Mouse (Mus musculus): ENCODE data around the gene Vps52.

The Vps52 gene

DNA sequence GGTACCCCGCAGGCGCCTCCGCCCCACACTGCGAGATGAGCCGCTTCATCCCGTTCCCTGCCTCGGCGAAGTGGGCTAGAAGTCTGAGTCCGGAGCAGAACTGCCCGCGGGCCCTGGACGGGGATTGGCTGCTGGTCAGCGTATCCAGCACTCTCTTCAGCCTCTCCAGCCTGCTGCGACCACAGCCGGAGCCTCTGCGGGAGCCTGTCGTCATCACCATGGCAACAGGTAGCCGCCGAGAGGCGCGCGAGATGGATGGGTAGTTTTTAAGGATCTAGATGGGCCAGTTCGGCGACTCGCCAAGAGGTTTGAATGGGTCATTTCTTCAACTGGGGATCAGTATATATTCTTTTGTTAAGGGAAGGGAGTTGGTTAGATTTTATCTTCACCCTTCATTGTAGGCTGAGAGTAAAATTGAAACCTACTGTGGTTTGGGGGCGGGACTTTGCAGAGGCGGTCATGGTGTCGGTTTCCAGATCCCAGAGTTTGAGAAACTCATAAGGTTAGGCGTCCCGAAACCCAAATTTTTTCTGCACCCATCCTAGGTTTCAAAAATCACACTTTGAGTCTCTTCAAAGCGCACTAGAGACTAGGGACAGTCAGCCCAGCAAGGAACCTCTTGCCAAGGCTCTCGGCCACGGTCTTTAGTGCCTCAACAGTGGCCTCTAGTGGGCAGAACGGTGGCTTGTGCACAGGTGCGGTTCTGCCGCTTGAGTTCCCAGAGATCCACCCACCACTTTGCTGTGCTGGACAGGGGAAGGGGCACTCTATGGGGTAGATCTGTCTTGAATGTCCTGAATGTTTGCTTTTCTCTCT, 35.1 kb upstream of the Vps52 start:
- peak; percentile 73 for DNase-seq

DNA sequence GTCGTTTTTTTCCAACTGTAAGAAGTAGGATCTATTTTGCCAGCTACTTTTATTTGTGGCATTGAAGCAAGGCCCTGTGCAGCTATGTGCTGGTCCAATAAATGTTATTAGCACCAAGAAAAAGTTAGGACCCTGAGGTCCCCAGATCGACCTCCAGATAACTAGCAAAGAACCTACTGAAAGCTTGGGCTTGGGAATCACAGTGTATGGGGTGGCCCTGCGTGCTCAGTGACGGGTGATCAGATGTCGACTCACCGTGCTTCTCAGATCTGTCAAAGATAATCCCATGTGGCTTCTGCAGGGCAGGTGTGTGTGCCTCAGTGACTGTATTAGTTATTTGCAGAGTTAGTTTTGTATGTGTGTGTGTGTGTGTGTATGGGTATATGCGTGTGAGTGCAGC, 34.3 kb upstream of the Vps52 start:
- no peak for DNase-seq

DNA sequence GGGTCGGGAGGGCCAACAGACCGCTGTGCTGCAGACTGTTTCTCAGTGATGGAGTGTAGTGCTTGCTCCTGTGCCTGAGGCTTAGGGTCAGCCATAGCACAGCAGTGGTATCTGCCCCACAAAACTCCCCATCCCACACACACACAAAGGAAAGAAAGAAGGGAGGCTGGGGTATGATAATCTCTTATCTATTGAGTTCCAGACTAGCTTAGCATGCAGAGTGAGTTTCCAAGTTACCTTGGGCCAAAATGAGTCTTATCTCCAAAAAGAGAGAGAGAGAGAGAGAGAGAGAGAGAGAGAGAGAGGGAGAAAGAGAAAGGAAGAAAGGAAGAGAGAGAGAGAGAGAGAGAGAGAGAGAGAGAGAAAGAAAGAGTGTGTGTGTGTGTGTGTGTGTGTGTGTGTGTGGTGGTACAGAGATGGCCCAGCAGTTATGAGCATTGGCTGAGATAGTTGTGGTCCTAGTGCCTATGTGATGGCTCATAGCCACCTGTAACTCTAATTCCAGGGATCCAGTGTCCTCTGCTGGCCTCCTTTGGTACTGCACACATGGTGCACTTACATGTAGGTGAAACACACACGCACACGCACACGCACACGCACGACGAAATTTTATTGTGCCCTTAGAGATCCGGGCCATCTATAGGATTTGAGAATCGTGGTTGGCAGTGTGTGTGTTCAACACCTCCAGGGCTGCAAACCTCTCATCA, 30.9 kb upstream of the Vps52 start:
- DNase-seq, result peak; percentile 63

DNA sequence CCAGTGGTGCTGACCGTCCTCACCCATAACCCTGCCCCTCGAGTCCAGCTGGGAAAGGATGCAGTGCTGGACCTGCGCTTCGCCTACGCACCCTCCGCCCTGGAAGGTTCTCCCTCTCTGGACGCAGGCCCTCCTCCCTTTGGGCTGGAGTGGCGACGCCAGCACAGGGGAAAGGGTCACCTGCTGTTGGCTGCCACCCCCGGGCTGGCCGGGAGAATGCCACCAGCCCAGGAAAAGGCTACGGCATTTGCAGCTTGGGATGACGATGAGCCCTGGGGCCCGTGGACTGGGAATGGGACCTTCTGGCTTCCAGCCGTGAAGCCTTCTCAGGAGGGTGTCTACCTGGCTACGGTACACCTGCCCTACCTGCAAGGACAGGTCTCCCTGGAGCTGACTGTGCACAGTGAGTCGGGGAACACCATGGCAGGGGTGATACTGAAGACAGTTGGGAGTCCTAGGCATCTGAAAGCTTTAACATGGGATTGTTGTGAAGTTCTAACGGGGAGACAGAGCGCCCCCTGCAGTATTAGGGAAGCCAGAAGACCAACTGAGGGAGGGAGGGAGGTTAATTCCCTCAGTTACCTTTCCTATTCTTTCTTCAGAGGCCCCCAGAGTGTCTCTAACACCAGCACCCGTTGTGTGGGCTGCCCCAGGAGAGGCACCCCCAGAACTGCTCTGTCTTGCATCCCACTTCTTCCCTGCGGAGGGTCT, 30.1 kb upstream of the Vps52 start:
- DNase-seq, result no peak

DNA sequence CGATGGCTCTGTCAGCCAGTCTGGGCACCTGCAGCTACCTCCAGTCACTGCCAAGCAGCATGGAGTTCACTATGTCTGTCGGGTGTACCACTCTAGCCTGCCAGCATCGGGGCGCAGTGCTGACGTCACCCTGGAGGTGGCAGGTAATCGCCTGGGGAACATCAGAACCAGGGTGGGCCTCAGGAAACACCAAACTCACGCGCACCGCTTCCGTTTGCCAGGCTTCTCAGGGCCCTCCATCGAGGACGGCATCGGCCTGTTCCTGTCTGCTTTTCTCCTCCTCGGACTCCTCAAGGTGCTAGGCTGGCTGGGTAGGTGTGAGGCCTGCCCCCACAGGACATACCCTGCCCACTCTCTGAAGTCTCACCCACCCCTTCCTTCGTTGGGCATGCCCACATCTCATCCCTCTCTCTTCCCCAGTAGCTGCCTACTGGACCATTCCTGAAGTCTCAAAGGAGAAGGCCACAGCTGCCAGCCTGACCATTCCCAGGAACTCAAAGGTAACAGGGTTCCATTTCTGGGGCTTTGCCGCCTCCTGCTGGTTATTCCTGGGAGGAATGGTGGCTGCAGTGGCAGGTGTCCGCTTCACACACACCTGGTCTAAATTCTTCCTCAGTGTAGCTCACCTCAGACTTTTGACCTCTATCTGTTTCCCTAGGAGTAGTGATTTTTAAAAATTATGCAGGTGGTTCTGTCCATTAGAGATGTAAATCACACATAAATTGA, 29.2 kb upstream of the Vps52 start:
- peak; percentile 19 for DNase-seq

DNA sequence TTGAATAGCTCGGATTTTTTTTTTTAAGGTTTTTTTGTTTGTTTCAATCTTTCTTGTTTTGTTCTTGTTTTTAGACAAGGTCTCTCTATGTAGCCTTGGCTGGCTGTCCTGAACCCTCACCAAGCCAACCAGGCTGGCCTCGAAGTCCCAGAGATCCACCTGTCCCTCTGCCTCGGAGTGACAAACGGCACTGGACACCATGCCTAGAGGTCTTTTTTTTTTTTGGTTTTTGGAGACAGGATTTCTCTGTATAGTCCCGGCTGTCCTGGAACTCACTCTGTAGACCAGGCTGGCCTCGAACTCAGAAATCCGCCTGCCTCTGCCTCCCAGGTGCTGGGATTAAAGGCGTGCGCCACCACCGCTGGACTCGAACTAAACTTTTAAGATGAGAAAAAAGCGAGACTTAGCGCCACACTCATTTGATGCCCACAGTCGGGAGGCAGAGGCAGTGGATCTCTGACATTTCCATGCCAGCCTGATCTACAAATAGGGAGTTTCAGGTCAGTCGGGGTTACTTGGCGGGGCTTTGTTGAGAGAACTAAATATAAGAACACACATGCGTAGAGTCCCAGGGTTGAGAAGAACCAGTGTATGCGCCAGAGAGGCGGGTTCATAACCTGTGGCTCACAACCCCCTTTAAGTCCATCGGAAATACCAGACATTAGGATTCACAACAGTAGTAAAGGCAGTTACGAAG, 27.2 kb upstream of the Vps52 start:
- no peak for DNase-seq

DNA sequence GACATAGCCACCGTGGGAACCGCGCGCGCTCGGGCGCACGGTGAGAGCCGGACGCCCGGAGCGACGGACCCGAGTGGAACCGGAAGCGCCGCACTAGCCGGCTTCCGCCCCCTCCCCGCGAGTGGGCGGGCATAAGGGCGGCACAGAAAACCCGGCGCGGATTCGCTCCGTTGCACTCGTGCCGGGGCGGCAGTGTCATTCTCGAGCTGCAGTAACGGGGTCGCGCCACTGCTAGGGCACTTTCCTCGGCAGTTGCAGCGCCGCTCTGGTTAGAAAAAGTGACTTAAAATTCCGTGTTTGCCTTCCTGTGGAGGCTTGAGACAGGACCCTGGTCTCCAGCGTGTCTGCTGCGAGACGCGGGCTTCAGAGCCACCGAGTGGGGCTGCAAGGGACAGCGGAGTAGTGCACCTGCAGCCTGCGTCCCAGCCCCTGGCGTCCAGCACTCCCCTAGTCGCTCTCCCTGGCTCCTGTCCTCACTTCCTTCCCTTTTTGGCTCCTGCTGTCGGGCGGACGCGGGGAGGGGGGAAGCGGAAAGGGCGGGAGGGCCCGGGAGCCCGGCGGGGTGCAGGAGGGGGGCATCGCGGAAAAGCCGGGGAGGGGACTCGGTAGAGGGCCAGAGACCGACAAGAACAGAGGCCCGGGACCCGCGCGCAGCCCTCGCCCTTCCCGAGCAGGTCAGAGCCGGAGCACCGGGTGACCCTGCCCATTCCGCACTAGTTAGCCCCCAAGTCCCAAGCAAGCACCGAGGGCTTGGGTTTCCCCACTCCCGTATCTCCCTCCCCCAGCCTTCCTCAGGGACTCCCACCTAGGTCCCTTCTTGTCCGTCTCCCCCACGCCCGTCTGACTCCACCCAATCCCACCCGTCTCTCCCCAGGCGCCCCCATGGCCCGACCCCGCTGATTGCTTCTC, 26.0 kb upstream of the Vps52 start, which contains the start of gene Rgl2:
Gene Rgl2, plus strand, starts transcription at position 173 of the 909 bp plus-strand sequence.
- peak; percentile 95 for DNase-seq

DNA sequence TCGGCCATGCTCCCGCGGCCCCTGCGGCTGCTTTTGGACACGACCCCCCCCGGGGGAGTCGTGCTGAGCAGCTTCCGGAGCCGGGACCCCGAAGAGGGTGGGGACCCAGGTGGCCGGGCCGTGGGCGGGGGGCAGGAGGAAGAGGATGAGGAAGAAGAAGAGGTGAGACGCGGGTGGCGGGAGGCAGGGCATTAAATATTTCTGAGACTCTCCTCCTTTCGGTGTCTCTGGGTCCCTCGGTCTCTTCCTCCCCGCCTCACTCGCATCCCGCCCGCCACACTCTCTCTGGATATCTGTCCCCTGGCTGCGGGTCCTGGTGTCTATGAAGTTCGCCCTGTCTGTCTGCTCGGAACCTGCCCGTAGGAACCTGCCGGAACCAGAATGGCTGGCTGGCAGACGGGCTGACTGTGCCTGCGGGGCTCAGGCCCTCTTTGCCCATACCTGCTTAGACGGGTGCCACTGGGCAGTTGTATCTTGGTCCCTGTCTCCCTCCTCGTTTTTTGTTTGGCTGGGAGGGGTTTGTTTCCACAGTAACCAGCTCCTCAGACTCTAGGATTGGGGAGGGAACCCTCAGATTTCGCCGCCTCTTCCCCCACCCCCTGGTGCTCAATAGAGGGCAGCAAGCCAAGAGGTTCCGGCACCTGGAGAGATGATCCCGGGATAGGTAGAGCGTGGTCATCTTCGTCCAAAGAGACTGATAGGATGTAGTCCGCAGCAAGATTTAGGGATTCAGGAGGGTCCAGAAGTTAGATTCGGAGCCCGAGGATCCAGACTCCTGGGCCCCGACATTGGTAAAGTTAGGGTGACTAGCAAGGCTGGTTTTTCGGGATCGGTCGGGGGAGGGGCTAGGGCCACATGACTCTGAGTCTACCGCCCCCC, 25.1 kb upstream of the Vps52 start:
- DNase-seq, result no peak

DNA sequence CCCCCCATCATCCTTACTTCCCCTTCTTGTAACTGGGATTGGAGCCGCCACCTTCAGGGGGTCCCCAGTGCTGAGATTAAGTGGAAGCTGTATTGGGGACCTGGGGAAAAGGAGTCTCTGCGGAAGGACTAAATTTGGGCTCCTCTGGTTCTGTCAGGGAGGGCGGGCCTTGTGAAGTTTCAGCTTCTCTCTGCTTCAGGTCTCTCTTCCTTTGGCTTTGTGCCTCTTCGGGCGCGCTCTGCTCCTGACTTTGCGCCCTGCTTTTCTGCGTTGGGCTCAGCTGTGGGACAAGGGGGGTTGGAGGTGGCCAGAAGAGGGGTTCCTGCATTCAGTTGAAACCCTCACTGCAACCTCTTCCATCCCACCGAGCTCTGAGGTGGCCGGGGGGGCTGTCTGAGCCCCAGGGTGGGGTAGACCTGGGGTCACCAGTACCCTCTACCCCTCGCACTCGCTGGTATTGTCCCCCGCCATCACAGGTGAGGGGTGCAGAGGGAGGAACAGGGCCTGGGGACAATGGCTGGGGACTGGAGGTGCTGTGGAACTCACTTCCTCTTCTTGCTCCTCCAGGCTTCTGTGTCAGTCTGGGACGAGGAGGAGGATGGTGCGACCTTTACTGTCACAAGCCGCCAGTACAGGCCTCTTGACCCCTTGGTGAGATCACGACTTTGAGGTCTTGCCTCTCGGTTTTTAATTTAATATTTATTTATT, 24.3 kb upstream of the Vps52 start:
- no peak for DNase-seq

DNA sequence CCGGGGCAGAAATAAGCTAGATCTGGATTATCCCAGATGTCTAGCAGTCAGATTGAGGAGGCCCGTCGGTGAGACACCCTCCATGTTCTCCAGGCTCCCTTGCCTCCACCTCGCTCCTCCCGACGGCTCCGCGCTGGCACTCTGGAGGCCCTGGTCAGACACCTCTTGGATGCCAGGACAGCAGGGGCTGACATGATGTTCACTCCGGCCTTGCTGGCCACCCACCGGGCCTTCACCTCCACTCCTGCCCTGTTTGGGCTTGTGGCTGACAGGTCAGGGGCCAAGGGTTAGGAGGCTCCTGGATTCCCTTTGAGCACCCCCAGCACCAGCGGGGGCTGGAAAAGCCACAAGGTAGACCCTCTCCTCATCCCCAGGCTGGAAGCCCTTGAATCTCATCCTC, 23.7 kb upstream of the Vps52 start:
- DNase-seq, result no peak

DNA sequence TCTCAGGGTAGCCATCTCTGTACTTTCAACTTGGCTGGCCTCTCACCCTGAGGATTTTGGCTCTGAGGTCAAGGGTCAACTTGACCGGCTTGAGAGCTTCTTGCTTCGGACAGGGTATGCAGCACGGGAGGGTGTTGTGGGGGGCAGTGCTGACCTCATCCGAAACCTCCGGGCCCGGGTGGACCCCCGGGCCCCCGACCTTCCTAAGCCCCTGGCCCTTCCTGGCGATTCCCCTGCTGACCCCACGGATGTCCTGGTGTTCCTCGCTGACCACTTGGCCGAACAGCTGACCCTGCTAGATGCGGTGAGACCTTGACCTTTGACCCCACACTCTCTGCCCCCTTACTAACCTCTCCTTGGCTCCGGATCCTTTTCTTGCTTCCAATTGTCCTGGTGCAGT, 23.2 kb upstream of the Vps52 start:
- DNase-seq, result no peak

DNA sequence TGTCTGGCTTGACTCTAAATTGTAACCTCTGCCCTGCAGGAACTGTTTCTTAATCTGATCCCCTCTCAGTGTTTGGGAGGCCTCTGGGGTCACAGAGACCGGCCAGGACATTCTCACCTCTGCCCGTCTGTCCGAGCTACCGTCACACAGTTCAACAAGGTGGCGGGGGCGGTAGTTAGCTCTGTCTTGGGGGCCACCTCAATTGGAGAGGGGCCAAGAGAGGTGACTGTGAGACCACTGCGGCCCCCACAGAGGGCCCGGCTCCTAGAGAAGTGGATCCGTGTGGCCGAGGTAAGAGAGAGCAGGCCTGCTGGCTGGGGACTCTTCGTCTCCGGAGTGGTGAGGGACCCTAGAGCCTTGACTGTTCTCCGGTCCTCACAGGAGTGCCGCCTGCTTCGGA, 22.6 kb upstream of the Vps52 start:
- DNase-seq, result no peak

DNA sequence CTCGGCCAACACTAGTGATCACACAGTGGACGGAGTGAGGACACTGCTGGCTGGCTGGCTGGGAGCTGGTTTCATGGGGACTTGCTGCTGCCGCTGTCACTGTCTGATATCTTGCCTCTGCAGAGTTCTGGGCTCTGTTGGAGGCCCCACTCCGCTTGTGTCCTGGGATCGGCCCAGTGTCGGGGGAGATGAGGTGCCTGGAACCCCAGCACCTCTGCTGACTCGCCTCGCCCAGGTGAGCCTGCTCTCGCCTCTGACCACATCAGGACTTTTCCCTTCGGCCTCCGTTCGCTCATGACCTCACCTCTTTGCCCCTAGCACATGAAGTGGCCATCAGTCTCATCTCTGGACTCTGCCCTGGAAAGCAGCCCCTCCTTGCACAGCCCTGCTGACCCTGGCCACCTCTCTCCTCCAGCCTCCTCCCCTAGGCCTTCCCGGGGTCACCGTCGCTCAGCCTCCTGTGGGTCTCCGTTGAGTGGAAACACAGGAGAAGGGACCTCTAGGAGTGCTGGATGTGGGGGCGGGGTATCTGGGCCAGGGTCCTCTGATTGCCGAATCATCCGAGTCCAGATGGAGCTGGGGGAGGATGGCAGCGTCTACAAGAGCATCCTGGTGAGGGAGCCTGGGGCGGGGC, 20.1 kb upstream of the Vps52 start:
- DNase-seq, result no peak

DNA sequence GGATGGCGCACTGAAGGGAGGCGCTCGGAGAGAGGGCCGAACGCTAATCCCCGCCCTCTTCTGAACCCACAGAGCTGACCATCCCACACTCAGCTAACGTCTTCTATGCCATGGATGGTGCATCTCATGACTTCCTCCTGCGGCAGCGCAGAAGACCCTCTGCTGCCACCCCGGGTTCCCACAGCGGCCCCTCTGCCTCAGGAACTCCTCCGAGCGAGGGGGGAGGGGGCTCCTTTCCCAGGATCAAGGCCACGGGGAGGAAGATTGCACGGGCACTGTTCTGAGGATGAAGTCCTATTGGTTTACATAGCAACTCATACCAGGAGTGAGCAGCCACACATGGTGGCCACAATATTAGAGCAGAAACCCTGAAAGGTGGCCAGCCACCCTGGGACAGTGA, 18.6 kb upstream of the Vps52 start:
- DNase-seq, result no peak

DNA sequence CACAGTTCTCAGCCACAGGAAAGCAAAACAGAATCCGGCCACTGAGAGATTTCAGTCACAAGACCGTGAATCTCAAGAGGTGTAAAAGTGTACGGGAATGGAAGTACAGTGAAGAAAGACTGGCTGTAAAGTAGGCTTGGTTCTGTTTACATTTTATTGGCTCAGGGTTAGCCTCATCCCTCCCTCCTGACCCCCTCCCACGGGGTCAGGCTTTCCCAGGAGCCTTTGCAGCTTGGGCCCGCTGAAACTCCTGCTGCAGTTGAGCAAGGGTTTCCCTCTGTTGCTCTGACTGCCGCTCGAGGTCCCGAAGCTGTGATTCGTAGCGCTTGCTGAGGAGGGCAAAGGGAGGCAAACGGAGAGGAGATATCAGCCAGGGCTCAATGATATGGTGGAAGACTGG, 16.8 kb upstream of the Vps52 start:
- no peak for DNase-seq

DNA sequence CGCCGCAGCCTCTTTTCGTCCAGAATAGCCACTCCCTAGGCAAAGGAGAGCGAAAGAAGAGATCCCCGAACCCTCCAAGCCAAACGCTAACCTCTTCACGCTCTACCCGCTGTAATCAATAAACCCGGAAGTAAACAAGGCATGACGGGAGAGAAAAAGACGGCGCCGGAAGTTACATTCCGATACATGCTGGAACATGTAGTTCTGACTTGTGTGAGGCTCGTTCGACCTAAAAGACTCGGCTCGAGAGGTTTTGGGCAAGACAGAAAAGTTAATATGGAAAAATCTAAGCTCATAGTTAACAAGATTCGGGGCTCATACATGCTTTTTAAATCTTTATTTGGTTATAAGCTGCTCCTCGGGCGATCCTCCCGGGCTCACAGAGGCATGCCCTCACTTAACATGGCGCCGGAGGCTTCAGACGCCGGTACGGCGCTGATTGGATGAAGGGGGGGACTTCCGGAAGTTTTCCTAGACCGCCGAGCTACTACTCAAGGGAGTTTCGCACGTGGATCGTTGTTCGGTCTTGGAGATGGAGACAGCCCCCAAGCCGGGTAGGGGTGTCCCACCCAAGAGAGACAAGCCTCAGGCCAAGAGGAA, 15.3 kb upstream of the Vps52 start, which contains the start of the genes Pfdn6 and Wdr46:
Gene Pfdn6, minus strand, starts transcription at position 138 of the 600 bp plus-strand sequence.
Gene Wdr46, plus strand, starts transcription at position 455 of the 600 bp plus-strand sequence.
- peak; percentile 82 for DNase-seq

DNA sequence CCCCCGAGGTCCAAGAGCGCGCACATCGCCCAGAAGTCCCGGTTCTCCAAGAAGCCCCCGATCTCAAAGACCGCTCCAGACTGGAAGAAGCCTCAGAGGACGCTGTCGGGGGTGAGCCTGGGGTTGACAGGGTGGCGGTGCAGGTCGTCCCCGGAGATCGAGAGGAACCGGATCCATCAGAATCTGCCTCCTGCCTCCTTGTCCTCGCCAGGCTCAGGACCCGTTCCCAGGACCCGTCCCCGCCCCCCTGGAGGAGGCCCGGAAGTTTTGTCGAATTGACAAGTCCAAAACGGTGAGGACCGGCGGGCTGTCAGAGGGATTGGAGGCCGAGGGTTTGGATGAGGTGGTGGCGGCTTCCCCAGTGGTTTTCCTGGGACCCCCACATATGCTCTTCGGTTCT, 14.6 kb upstream of the Vps52 start:
- DNase-seq, result no peak

DNA sequence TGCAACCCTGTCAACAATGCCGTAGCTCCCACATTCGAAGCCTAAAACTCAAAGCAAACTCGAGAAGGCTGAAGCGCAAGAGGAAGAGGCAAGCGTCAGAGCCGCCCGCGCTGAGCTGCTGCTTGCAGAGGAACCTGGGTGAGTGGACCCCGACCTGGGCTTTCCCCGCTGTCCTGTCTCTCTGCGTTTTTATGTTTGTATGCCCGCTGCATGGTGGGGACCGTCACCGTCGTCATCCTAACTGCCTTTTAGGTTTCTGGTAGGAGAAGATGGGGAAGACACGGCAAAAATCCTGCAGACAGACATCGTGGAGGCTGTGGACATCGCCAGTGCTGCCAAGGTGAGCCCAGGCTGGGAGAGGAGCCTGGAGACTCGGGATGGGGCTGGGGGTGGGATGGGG, 14.2 kb upstream of the Vps52 start:
- no peak for DNase-seq

Data from right cerebral cortex, postnatal 4 days (tissue).